Mouse (Mus musculus) adrenal gland, postnatal 10 days (tissue): ENCODE data around the gene Ms4a4d. TPM values are rescaled to one million over a fixed set of nuclear protein-coding genes. Genes with fewer than 3 reads are reported as not detected.

Experiments used
- DNase-seq: peaks from one replicate; pipeline ENCODE4 v3.0.0; 2021; ENCODE audit warnings: mixed read lengths
- total RNA-seq, 2 experiments: library from RNA; stranded (reverse); gene quantifications; 2 replicates each; pipeline ENCODE4 v1.2.3; 2021

The Ms4a4d gene
- total RNA-seq, 2 experiments from 2014 or later: 1.1 to 1.5 TPM

DNA sequence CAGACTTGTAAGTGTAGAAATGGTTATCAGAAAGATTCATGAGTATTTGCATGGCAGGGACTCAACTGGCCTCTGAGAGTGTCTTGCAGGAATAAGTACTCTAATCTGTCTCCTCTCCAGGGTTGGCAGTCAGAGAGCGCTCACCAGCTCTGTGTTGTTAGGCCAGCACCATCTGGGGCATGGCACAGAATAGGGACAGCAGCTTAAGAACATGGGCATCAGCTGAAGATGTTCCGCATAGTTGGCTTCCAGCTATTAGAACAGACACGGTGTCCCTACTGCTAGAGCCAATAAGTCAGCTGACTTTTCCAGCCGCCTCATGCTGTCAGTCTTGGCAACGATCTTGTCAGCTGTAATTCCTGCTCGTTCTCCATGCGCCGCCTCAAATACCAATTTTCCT, 38.4 kb downstream of the Ms4a4d start:
- no peak for DNase-seq

GRCm38 (mm10) chr19:11589205-11589604, 52.6 kb downstream of the Ms4a4d start:
- DNase-seq: no peak

GRCm38 (mm10) chr19:11589891-11590449, 53.4 kb downstream of the Ms4a4d start:
- DNase-seq: no peak

GRCm38 (mm10) chr19:11601349-11601748, 64.7 kb downstream of the Ms4a4d start:
- no peak for DNase-seq

- peak; percentile 18 for DNase-seq
Measured at GRCm38 (mm10) chr19:11602026-11602425, 65.4 kb downstream of the Ms4a4d start.

DNA sequence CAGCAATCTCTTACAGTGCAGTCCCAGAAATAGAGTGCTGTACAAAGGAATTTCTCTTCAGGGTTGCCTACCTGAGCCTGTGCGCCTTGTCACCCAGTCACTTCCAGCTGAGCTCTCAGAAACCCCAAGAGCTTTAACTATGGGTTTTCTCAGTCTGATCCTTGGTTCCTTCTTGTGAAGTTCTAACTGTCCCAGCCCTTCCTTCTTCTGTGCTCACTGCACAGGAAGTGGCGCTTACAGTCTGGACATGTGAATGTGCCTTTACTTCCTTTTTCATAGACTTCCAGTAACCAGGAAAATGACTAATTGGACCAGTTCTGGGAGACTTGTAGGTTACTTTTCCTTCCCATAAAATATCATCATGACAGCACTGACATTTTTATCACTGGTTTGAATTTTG, 68.0 kb downstream of the Ms4a4d start, which contains the start of gene Ms4a6d:
TSS of gene Ms4a6d (minus strand) at position 247 of the 400 bp plus-strand sequence.
- no peak for DNase-seq

Other genes starting within 250 kb of the Ms4a4d start
- gene Ms4a14, start 222.3 kb upstream of the Ms4a4d start, total RNA-seq: not detected
- 1 to 10 TPM in 1 of 2 experiments, under 1 TPM in 1; 0.96 to 1.8 TPM for gene Ms4a7, start 200.7 kb upstream of the Ms4a4d start, total RNA-seq
- gene Ms4a4a, start 161.3 kb upstream of the Ms4a4d start, total RNA-seq: 1 to 10 TPM; 2.6 to 6.4 TPM
- gene Ms4a4c, start 132.0 kb upstream of the Ms4a4d start, total RNA-seq: 1 to 10 TPM; 1.3 to 1.5 TPM
- 1 to 10 TPM; 8.4 to 9.8 TPM for gene Ms4a4b, start 93.2 kb upstream of the Ms4a4d start, total RNA-seq
- 1 to 10 TPM; 4.7 to 8.4 TPM for gene Ms4a6c, start 67.4 kb upstream of the Ms4a4d start, total RNA-seq
- 1 to 10 TPM in 1 of 2 experiments, under 1 TPM in 1; 1.00 to 1.1 TPM for gene Gm8369, start 50.9 kb upstream of the Ms4a4d start, total RNA-seq
- gene Ms4a6b, start 20.3 kb upstream of the Ms4a4d start, total RNA-seq: 1 to 10 TPM; 5.0 to 8.3 TPM
- gene Ms4a6d, start 68.0 kb downstream of the Ms4a4d start, total RNA-seq: 1 to 10 TPM; 2.7 to 3.8 TPM
- gene Ms4a2, start 86.9 kb downstream of the Ms4a4d start, total RNA-seq: under 1 TPM; 0.12 to 0.24 TPM
- under 1 TPM in 1 of 2 experiments, not detected in 1; 0.63 TPM for gene Ms4a3, start 104.0 kb downstream of the Ms4a4d start, total RNA-seq
- gene Oosp2, start 123.8 kb downstream of the Ms4a4d start, total RNA-seq: not detected
- 1 to 10 TPM in 1 of 2 experiments, not detected in 1; 1.2 TPM for gene Oosp1, start 154.3 kb downstream of the Ms4a4d start, total RNA-seq
- not detected for gene Oosp3, start 160.3 kb downstream of the Ms4a4d start, total RNA-seq
- gene Gif, start 210.8 kb downstream of the Ms4a4d start, total RNA-seq: not detected
- 10 to 100 TPM; 71.8 to 74.5 TPM for gene Mrpl16, start 233.6 kb downstream of the Ms4a4d start, total RNA-seq